Mouse (Mus musculus): ENCODE data around the gene Cox4i2.

GRCm38 (mm10) chr2:152794281-152794827 is 40.4 kb downstream of the Cox4i2 start:
- no peak for TF ChIP-seq POLR2A (IDR thresholded peaks at IDR 0.05; ENCODE audit: borderline replicate concordance, extremely low read depth, low read depth, low read length)
- TF ChIP-seq CTCF (IDR thresholded peaks at IDR 0.05; ENCODE audit: insufficient read depth, low read length), result no peak
